Mouse (Mus musculus) cortical plate, adult 2 months (tissue): ENCODE measurements around the gene Gm21987.

Experiments
- CTCF ChIP-seq: fragments of 200-500 bp; IDR thresholded peaks from 2 replicates; pipeline ENCODE4 v1.5.1; 2011; ENCODE audit warnings: mild to moderate bottlenecking, control low read depth, low read length; ENCODE audit not compliant: insufficient read depth; ENCODE audit errors: extremely low read depth
- POLR2A ChIP-seq: fragments of 200-500 bp; IDR thresholded peaks from 2 replicates; pipeline ENCODE4 v1.6.1; 2011; ENCODE audit warnings: mild to moderate bottlenecking, low read length, control low read depth; ENCODE audit not compliant: insufficient read depth; ENCODE audit errors: extremely low read depth

DNA sequence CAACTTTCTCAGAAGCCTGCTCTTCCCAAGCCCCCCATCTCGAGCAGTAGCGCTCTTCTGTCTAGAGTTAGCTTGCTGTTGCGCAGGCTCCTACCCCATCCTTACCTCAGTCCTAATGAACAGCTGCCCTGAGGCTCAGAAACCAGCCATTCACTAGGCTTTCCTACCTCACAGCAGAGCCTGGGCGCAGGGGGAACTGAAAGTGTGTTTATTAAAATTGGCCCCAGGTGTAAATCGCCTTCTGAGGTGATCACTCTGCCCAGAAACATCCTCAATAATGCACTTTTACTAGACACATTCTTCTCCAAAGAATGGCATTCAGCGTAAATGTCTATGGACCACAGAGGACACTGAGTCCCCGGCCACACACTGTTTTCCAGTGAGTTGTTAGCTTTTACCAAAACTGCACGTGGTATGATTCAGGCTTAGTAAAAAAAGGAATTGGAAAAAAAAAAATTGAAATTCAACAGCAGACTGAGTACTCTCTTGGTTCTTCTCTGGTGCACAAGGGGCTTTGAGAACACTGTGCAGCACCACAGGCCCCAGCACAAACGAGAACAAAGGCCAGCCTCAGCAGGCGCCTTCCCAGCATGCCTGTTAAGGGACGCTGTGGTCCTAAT is 20.0 kb upstream of the Gm21987 start:
- TF ChIP-seq CTCF: no peak
- TF ChIP-seq POLR2A: no peak
